Mouse (Mus musculus) liver, postnatal 0 days (tissue): ENCODE results near the gene Atp2a3.

Experiments
- CTCF ChIP-seq: sonication (generic); IDR thresholded peaks from 2 replicates; pipeline ENCODE4 v1.5.1; 2016; ENCODE audit warnings: antibody characterized with exemption, low read depth
- EP300 ChIP-seq: IDR thresholded peaks from 2 replicates; pipeline ENCODE4 v1.6.1; 2016; ENCODE audit warnings: antibody characterized with exemption, low read depth, mild to moderate bottlenecking

DNA sequence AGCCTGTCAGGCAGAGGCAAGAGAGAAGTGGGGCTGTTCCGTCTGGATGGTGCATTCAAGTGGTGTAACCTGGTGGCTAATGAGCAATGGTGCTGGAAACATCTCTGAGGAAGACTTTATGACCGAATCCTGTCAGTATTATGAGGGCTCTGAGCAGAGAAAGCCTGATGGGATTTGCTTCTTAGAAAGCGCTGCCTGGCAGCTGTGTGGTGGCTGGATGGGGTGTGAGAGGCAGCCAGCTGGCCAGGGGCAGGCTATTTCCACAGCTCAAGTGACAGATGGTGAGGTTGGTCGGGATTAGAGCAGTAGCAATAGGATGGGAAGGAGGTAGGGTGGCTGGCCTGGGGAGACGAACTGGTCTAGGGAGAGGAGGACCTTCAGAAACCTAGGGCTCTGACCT lies 70.6 kb downstream of the Atp2a3 start:
- TF ChIP-seq CTCF: no peak
- TF ChIP-seq EP300: no peak
